Mouse (Mus musculus) megakaryocyte, adult 5-6 weeks (primary cell): ENCODE measurements at regions not wholly inside any gene's neighbourhood (a gene's known extent, or its start where the extent isn't known, plus 50 kb on each side); places are given as distances from the start of the nearest gene placed in this dataset.

Source experiments
- ATAC-seq: 2 replicates; pipeline ENCODE4 v1.8.0; 2016; ENCODE audit warnings: mild to moderate bottlenecking, inconsistent platforms; ENCODE audit not compliant: poor library complexity, severe bottlenecking

DNA sequence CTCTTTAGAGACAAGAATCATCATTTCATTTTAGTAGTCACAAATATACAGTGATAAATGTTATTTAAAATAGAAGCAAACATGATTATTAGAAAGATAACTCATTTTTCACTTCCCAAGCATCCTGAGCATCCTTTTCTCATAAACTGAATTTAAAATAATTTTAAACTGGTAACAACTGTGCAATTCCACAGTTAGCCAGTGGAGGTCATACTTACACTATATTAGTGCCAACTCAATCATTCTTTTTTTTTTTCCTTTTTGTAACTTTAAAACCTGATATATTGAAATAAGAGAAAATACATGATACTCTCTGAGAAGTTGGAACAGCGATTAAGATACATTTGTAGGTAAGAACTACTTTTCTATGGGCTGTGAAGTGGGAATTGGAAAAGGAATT, 113.2 kb upstream of the Gm17509 start:
- no peak for ATAC-seq

DNA sequence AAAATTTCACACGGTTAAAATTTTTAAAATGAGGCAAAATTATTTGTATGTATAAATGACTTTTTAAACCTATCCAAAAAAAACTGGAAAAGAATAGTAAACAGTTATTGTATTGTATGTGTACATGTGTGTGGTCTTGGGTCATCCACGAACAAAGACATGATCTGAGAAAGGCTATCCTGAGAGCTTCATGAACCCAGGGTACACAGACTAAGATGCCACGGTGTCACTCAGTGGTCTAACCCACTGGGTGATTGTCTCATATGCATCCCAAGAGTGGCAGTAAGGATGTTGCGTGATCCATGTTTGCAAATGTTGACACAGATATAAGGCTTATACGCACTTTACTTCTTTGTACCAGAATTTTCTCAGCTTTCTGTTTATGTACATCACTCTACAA, 113.7 kb upstream of the Gm17509 start:
- ATAC-seq, result no peak

DNA sequence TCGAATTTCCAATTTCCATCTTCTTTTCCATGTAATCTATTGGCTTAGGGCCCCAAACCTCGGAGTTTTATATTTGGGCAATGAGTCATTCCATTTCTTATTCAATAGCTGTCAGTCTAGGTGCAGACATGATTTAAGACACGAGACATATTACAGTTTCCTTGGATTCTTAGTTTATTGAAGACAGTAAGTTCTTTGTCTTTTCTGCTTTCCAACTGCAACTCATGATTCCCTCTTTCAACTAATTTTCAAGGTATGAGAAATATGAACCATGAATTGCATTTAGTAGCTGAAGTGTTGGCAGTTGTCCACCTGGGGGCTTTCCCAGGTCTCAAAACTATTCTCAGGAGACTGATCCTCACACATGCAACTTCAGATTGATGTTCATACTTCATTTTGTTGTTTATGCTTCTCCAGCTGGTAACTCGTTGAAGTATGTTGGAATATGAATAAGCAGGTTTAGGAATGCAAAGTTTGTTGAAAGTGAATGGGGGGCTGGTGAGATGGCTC, 160.3 kb upstream of the Gm17509 start:
- no peak for ATAC-seq

DNA sequence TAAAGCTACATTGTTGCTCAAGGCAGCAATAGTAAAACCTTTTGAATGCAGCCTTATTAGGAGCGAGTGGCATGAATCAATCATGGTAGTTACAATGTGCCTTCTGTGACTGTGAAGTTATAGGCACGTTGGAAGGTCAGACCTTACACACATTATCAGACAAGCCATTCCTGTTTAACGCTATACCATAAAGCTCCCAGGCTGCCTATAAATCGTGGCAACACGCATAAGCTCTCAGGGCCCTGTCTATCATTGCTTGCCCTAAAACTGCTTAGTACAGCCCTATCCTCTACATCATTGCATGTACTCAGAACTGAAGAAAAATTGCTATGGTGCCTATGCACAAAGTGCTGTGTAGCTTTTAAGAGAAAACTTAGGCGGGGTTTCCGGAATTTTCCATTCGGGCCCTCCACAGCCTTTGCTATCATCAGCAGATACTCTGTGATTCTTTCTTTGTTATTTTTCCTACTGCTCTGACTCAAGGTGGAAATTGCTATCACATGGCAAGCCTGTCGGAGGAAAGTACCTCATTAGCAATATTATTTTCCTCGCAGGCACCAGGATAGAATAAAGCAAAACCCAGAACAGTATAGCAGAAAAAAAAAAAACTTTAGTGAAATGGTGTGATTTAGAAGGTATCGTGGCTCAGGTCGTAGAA, 162.7 kb upstream of the Gm17509 start:
- no peak for ATAC-seq

DNA sequence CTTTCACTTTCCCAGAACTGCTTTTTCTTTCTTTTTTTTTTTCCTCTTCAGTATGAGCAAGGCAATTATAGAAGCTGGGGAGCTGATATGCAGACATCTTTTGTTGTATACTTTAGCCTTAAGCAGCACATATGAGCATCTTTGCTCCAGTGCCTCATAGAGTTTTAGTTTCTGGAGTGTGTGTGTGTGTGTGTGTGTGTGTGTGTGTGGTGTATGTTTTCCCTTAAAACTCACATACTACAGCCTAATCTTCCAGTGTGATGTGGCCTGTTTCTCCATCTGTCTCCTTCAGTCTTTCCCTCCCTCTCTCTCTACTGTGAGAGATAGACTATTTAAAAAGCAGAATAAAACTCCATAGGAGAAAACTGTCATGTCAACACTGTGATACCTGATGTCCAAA, 169.4 kb upstream of the Gm17509 start:
- no peak for ATAC-seq

DNA sequence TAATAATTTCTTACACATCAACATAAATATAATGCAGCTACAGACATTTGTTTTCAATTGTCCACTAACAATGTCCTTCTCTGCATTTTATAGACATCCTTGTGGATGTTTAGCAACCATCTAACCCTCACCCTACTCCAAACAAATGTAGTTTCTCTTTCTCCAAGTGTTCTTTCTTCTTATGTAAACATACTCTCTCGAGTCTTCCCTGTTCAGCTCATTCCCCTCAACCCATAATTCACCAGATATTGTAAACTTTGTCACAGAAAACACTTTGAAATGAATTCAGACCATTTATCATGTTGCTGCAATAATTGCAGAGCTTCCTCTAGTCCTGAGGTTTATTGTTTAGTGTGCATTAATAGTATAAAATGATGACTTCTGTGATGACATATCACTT, 172.6 kb upstream of the Gm17509 start:
- ATAC-seq, result no peak

DNA sequence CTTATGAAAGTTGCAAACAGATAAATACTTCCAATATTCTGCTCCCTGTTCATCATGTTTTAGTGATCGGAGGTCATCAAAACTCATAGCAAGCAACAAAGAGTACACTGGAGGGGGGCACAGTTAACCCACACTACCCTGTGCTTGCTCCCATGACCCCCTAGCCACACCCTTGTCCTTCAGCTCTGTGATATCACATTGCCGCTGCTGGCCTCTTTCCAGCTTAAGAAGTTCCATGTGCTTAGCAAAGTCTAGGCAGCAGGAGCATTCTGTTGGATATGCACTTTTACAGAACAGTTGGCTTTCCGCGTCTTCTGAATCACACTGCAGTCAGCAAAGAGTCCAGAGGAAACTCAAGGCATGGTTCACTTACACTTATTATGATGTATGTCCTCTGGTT, 180.4 kb upstream of the Gm17509 start:
- ATAC-seq, result no peak

DNA sequence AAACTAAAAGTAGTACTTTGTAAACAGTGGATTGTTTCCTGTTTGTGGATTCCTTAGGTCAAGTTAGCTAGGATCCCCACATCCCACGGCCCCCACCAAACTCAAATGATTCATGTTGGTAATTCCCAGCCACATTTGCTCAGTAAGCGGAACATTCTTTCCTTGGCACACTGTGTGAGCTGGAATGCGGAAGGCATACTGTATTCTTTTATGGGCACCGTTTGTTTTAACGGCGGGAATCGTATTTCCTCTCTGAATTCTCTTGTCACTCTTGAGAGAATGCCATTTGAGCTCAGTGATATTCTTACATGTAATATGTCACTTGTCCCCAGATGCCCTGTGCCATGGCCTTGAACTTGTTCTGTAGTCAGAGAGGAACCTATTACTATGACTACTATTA, 189.1 kb upstream of the Gm17509 start:
- no peak for ATAC-seq

DNA sequence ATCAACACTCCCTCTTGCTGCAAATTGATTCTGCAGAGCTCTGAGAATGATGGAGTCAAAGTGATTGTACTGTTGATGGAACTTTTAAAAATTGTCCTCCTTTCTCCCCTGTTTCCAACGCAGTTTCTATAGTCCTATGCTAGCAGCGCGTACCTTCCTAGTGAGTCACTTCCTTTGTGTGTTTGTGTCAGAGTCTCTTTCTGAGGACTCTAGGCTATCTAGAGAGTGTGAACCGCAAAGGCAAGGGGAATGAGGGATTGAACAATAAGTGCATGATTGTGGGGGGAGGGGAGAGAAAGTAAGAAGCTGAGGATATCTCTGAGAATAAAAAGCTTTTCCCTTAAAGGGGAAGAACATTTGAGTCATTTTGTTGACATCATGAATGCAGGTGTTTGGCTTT, 188.5 kb upstream of the Hcn1 start:
- no peak for ATAC-seq

DNA sequence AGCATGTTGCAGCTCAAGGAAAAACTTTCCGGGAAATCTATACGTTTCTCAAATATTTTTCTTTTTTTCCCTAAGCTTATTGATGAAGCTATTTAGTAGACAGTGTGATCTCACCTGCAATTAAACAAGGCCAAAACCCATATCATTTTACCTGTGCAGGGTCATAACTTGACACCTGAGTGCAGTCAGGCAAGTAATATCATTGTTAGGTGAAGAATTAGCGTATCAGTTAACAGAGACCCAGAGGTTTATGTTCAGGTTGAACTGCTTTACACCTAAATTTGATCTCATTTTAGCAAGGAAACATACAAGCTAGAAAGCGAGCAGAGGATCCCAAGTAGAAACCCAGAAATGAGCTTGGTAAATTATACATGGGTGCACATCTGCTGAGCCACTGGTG, 178.6 kb upstream of the Hcn1 start:
- no peak for ATAC-seq

DNA sequence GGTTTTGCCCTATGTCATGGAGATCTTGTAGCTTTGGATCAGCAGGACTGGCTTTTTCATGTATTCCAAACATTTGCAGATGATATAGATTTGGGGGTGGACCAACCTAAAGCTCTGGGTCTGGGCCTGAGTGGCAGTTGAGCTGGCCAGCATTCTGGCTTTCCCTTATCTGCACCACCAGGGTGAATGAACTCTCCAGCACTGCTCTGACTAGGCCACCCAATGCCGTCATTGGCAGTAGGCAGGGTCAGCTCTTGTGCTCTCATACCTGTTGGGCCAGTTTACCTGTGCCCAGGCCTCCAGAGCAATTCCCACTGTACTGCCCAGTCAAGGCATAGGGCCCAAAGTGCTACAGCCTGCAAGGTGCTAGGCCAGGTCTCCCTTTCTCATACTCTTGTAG, 177.1 kb upstream of the Hcn1 start:
- ATAC-seq, result no peak

DNA sequence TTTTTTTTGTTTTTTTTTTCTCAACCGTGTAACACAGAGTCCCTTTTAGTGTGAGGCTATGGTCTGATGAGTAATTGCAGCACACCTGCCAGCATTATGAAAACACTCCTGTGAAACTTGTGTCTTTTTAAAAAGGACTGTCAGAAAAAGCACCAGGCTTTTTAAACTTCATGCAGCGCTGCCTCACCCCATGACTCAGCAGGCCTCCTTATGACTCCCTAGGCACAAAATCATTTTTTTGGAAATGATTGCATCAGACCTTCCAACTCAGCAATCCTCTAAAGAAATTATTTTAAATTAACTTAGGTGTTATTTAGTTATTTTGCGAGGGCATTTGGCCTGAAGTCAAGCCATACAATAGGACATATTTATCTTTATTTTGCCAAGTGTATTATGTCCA, 134.7 kb upstream of the Hcn1 start:
- ATAC-seq, result no peak

DNA sequence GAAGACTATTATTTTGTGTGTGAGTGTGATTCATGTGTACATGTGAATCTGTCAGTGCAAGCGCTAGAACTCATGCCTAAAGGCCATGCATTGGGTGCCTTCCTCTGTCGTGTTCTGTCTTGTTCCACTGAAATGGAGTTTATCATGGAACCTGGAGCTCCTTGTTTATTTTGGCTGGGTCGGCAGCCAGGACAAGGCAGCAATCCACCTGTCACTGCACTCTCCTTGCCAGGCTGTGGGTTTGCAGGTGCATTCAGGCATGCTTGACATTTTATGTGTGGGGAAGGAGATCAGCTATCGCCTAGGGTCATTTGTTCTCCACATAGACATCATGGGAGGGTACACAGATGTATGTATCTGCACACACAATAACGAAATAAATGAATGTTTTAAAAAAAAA, 129.4 kb upstream of the Hcn1 start:
- ATAC-seq, result no peak

DNA sequence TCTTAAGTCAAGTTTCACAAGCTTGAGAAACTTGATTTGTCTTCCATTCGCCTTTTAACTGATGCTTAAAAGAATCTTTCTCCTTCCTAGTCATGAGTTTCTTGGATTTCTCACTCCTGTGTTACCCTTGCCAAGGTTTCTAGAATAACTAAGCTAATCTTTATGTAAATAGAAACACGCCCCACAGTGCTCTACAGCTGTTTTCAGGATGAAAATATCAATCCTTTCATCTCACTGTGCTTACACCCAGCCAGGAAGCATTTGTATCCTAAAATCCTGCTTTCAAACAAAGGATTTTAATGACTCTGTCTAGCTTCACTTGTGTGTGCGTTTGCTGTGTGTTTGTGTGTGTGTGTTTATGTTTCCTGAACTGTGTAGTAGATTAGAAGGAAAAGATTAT, 119.5 kb upstream of the Hcn1 start:
- ATAC-seq, result no peak

DNA sequence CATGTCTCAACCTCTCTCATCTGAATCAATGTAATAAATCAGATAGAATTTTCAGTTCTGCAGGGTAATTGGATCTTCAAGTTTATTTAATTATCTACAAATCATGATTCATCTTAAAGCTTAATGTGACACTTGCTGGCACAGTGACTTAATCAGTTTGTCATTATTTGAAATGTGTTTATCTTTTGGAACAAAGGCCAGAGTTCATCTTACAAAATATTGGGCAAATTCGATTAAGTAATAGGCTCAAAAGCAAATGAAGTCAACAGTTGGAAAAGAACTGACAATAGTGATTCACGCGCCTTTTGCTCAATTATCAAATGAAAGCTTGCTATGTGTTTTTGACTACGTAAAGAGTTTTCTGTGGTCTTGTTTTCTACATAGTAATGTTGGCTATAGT, 93.4 kb upstream of the Hcn1 start:
- ATAC-seq, result no peak

DNA sequence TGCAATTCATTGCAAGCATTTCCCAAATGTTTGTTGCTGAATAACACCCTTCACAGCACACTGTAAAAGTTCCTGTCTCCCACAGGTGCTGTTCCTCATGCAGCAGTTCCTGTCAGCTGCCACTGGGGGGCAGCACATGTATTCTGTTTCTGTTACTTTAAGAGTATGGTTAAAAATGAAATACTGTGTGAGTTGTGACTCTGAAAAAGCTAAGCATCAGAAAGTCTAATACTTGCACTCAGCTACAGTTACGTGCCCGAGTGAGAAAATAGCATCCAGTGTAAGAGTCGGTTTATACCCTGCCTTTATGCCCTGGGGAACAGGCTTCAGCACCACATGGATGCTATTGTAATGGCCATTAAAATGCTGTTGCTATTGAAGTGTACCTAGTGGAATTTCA, 52.0 kb upstream of the Hcn1 start:
- ATAC-seq, result peak; percentile 92
